Mouse (Mus musculus) 3134 (cell line): ENCODE measurements at regions not wholly inside any gene's neighbourhood (a gene's known extent, or its start where the extent isn't known, plus 50 kb on each side); places are given as distances from the start of the nearest gene placed in this dataset.

Experiments
- DNase-seq: peaks from one replicate; pipeline ENCODE4 v3.0.0-alpha.2; 2011; ENCODE audit warnings: low spot score; ENCODE audit not compliant: insufficient read length; ENCODE audit errors: extremely low read depth

DNA sequence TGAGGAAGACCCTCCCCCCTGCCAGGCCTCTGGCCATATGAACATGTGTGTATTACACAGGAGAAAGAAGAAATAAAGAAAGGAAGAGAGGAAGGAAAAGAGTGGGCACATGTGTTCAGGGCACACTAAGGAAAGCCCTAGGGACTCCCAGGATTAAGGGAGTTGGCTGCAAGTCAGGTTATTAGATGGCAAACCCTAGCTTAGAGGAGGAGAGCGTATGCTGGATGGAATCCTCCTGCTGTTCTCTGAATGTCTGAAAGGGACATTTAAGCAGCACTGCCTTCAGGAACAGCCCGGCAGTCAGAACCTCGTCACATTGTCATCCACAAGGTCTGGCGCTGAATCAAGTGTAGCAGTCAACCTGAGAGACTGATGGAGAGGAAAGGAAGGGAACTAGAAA lies 98.1 kb upstream of the Ppp1r26 start:
- no peak for DNase-seq

DNA sequence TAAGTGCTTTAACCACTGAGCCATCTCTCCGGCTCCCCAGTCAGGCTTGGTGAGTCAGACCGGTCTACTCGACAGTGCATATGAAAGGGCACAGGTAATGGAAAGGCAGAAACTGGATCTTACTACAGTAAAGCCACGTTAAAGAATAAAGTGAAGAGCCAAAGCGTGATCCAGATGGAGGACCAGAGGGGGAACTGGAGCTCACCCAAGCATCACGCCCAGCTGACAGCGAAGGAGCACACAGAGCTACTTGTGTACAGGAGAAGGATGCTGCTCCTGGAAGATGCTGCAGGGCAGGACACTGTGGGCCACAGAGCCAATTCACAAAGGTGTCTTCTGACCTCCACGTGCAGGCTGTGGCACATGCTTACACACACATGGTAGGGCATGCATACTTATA lies 96.7 kb upstream of the Ppp1r26 start:
- no peak for DNase-seq

- no peak for DNase-seq
Measured at GRCm38 (mm10) chr2:28351445-28351844, 95.2 kb upstream of the Ppp1r26 start.

DNA sequence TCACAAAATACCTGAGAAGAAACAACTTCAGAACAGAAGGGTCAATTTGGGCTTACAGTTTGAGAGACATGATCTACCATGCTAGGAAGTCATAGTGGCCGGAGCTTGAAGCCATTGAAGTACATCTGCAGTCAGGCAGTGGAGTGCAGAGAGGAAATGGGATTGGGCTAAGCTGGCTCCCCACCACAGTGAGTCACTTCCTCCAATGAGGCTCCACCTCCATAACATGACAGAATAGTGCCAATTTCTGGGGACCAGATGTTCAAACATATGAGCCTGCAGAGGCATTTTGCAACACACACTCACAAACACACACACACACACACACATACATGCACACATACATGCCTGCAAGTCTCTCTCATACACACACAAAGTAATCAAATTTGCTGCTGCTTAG lies 93.7 kb upstream of the Ppp1r26 start:
- DNase-seq = peak; percentile 42

DNA sequence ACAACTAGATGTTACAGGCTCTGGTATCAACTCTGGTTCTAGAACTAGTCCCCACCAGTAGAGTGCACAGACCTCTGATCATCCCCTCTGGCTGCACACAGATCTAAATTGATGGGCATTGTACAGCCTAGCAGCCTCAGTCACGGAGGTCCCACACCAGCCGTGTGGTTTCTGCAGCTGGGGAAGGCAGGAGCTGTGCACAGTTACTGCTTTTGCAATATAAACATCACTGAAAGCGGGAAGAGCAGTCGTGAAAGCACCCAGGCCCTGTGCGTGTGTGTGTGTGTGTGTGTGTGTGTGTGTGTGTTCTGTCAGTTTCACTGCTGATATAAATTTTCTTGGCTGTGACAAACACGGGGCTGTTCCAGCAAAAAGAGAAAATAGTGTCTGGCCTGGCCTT lies 84.4 kb upstream of the Ppp1r26 start:
- no peak for DNase-seq

GRCm38 (mm10) chr2:28364623-28365022 lies 82.0 kb upstream of the Ppp1r26 start:
- DNase-seq = no peak

DNA sequence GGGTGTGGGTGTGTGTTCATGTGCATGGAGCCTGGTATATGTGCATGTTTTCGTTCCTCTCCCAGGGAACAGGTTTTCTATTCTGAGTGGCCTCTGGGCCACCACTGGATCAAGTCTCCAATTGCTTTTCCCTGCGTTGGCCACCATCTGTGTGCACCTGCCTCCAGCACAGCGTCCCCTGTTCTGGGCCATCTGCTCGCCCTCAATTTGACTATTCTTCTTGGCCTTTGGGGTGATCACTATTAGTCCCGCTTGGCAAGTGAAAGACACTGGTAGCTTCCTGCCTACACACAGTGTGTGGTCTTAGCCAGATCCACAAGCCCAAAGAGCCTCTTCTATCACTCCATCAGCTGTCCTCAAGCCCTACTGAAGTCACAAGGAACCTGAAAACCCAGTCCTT lies 80.8 kb upstream of the Ppp1r26 start:
- DNase-seq = no peak

DNA sequence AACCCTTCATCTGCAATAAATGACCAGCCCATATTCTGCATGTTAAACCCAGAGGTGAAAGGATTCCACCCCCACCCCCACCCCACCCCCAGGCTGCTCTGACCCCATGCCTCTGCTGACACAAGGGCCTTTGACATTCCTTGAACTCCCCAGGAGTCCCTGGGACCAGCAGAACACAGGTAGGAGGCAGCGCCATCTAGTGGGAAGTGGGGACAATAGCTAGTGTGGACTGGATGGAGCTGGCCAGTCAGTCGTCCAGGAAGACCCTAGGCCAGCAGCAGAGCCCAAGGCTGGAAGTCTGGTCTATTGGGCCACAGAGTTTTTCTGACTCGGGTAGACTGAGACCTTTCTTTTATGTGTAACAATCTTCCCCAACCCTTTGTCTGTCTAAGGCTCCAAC lies 71.8 kb upstream of the Ppp1r26 start:
- peak; percentile 13 for DNase-seq

DNA sequence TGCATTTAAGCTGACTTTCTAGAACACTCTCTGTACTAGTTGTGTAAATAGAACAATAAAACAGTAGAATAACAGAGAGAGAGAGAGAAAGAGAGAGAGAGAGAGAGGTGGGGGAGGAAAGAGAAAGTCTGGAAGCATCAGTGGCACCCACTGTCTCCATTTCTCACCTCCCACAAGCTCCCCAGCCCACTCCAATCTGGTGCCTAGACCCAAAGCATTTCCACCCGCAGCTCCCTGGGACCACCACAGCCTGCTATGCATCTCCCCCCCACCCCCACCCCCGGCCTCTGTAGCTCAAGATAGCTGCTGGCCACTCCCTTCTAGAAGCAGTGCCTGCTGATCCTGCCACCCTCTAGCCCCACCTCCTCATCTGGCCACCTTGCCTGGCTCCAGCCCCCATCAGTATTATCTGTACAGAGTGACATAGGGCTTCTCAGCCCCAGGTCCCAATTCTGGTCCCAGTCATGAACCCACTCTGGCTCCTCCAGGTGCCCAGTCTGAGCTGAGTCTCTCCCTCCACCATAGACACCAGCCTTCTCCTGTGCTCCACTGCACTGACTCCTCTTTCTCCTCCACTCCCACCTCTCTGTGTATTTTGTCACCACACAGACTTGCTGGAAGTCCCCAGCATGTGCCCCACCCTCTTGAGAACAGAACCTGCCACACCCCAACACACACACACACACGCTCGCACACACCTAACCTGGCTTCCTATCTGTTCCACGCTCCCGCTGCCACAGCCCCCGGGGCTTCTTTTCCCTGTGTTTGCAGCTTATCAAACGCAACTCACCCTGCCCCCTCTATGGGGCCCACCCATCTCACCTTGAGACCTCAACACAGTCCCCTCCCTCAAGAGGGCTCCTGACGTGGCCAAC lies 68.4 kb upstream of the Ppp1r26 start:
- DNase-seq = no peak

DNA sequence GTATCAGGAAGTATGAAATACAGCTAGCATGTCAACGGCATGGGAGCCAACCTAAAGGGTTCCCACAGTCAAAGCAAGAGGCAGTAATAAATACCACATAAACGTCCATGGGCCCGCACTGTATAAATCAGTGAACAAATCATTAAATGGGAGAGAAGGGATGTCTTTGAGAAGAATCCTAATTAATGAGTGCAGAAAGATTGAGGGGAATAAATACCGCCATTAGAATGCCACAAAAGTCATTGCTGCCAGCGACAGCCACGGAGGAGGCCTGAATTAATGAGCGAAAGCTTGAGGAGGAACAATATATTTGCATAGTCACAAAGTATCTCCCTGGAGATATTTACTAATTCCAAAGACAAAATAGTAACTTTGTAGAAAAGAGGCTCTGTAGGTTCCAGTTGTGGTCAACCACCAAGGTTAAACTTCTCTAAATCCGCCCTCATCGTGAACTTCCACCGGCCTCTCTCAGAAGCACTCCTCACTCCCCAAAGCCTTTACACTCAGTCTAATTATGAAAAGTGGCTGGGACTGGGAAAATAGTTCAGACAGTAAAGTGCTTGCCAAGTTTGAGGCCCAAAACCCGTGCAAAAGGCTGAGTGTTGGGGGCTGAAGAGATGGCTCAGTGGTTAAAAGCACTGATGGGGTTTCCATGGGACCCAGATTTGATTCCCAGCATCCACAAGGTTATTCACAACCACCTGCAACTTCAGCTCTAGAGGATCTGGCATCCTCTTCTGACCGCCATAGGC lies 64.4 kb upstream of the Ppp1r26 start:
- DNase-seq = no peak

GRCm38 (mm10) chr2:28384875-28385274 lies 61.7 kb upstream of the Ppp1r26 start:
- DNase-seq = no peak

DNA sequence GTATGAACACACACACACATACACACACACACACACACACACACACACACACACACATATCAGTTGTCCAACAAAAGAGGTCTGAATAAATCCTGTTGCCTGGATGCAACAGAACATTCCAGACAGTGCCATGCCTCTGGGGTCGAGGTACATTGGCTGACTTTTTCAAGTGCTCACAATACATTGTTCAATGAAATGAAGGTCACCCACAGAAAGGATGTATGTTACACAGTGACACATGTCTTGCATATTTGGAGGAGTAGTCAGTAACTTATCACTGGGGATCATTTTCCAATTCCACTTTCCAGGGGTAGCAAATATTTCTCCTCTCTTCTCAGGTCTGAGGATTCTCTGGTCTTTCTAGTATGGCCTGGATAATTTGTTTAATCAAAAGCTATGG lies 59.8 kb upstream of the Ppp1r26 start:
- no peak for DNase-seq

GRCm38 (mm10) chr2:28387422-28387836 lies 59.2 kb upstream of the Ppp1r26 start:
- DNase-seq = no peak

DNA sequence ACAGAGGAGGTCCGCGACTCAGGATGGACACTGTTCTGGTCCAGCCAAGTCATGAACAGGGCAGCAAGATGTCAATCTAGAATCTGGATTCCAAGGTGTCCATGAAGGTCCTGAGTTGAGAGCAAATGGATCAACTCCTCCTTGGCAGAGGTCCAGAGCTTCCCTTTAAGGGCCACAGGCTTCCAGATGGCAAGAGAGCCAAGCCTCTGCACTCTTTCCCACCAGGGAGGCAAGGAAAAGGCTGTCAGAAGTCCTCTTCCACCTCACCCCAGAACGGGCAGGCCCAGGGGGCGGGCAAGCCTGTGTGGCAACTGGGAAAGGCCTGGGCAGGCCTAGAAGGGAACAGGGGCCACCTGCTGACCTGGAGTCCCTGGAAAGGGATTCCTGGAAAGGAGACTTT lies 58.7 kb upstream of the Ppp1r26 start:
- DNase-seq = no peak

DNA sequence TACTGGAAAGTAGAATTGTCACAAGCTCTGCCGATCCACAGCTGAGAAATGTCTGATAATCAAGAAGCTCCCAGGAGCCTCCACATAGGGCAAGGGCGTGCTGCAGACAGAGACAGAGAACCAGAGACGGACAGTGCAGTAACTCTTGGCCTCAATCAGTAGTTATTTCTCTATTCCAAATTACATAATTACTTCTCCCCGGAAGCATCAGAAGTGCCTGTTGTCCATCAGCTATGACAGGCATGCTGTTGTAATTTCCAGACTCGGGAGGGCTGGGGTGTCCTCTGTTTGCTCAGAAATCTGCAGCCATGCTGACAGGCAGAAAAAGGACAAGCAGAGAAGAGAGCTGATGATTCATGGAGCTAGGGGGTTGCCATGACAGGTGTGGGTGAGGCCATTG lies 56.9 kb upstream of the Ppp1r26 start:
- DNase-seq = no peak

DNA sequence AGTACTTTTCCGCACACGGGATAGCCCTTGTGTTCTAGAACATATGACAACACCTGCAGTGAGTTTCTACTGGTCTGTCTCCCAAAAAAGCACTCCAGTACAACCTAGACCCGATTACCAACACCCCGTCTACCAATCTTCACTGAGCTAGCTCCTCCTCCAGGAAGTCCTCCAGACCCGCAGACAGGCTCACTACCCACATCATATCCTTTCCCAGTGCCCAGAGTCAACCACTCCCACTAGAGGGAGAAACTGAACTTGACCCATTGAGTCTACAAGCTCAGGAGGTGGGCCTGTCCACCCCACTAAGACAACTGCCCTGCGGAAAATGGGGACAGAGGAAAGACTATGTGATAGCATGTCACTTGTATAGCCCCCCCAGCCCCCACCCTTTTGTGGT lies 51.2 kb upstream of the Ppp1r26 start:
- no peak for DNase-seq
